Mouse (Mus musculus): ENCODE measurements at regions not wholly inside any gene's neighbourhood (a gene's known extent, or its start where the extent isn't known, plus 50 kb on each side); places are given as distances from the start of the nearest gene placed in this dataset.

DNA sequence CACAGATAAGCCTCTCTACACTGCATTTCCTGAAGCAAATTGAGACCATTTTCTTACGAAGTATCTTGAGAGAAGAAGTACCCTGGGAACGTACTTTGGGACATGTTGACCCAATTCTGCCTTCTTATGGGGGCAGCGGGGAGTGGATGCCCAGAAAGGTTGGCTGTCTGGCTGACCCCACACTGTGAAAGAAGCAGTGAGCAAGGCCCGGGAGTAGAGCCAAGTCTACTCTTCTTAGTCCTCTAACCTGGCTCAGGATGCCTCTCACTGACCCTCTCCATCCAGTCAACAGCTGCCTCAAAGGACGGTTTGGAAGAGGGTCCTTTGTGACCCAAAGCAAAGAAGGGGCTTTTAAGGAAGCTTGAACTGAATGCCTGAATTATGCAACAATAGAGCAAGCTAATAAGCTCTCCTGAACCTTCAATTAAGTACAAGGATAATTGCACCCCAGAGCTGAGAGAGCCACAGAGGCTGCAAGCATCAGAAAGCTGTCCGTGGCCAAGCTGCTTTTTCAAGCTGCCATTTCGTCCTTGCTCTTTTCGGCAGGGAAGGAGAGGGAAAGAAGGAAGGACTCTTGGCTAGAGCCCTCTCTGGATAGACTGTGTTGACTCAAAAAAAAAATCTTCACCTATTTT is 70.3 kb downstream of the Pctp start:
- DNase-seq = peak; percentile 68 to 76

DNA sequence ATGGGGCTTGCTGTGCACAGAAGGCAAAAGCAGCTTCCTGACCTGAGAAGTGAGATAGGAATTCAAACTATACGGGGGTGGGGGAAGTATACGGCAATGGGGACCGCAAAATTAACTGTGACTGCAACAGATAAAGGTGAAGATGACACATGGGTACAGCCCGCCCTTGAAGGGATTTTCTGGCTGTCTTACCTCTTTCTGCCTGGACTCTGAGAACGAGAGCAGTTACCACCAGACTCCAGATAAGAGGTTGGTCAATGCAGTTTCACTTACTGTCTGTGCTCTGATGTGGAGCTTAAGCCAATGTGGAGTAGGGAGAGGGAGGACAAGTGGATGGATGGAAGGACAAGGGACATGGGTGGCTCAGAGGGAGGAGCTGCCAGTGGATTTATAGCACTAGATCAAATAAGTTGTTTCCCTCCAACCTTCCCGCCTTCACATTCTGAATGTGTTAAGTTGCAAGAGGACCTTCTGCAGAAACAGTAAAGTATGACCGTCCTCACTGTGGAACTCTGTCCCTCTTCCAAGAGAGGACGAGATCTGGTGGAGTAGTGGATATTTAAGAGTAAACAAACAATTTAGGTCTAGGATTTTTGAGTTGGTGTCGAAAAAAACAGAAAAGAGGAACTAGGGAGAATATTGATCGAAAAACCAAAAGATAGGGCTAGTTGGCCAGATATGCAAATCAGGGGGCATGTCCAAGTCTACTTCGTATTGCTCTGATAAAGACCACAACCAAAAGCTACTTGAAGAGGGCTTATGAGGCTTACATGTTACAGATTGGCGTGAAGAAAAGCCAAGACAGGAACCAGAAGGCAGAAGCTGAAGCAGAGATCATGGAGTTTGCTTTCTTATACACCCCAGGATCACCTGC is 73.3 kb downstream of the Pctp start:
- no peak for DNase-seq

DNA sequence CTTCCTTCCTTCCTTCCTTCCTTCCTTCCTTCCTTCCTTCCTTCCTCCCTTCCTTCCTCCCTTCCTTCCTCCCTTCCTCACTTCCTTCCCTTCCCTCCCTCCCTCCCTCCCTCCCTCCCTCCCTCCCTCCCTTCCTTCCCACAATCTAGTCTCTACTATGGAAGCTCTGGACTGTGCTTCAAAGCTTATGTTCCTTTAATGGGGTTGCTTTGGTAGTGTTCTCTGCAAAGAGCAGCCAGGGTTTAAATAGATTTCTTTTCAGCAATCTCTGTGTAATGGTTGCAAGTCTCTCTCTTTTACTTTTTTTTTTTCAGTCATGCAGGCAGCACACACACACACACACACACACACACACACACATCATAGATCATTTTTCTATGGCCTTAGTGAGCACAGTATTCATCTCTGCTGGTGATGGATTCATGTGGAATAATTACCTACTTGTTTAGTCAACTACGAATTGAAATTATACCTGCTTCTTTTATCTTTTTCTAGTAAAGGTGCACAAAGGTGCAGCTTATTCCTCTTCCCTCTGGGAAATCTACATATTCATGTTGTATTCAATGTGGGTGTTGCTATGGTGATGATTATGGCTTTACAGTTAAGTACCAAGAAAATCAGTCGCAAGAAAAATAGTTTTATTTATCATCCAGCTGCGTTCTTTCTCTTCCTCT is 75.1 kb downstream of the Pctp start:
- DNase-seq = no peak

DNA sequence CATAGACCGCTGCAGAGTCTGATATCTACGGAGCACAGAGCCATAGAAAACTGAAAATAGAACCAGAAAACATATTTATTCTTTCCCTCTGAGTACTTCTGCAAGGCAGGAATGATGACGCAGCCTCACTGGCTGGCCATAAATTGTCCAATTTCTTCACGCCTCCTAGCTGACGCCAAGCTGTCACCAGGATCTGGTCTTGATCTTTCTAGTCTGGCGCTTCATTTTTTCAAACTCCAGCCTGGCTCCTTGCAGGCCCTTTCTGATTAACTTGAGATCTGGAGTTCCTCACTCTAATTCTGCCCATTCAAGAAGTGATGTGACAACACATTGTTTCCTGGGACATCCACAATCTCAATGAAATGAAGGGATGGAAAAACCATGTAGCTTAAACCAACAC is 80.1 kb downstream of the Pctp start:
- no peak for DNase-seq

DNA sequence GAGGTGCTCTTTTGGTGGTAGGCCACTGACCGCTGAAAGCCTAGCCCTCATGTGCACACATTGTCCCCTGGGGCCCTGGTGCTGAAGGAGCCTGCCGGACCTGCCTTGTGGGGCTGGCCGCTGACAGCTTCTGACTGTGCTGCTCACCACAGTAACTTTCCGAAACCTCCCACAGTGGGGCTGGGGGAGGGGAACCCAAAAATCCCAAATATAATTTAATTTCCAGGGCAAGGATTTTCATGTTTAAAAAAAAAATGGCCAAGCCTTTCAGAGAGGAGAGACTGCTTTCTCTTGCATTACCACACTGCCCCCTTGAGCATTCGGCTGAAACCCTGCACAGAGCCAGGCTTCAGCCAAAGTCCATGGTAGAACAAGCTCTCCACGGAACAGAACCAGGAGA is 81.5 kb downstream of the Pctp start:
- DNase-seq = peak; percentile 71 to 74

DNA sequence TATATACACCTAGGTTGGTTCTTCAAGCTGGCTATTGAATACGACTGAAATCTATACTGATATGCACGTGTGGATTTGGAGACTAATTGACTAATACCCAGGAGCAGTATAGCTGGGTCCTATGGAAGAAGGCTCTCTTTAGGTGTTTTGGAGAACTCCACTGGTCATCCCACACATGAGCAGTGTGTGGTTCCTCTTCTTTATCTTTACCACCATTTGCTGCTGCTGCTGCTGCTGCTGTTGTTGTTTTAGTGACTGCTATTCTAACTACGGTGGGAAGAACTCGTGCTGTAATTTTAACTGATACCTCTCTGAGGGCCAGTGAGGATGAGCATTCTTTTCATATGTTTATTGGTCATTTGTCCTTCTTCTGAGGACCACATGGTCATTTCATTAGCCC is 86.9 kb downstream of the Pctp start:
- no peak for DNase-seq

DNA sequence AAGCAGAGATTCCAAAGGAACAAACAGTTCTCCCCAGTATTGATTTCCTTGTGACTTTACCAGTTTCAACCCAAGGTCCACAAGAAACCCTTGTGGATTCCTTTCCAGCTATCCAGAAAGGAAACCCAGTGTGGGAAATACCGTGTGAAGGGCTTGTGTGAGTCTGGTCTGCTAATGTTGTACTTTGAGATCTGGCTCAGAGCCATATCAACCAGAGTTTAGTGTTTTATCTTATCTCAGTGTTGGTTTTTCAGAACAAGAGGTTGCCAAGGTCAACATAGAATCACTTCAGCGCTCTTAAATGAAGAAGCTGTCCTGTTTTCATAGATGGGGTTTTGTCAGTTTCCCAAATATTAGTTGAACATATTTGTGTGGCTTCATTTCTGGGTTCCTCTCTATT is 88.1 kb downstream of the Pctp start:
- DNase-seq = no peak

DNA sequence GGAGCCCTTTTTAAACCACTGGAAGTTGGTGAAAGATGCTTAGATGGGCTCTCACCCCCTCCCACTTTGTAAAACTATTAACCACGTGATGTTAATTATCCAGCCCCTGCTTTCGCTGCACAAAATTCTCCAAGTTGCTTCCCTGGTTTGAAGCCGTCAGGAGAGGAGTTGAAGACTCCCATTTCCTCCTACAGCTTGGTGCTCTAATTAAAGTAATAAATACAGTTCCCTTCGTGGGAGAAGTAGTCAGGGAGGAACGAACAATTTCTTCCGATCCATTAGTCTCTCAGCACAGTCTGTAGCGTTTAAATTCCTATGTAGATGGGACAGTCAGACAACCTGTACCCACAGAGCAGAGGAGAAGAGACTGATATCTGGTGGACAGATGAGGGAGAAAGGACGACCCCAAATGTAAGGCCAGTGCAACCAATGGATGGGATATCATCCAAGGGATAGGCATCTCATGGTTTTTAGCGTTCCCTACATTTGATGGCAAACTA is 101.4 kb downstream of the Pctp start:
- no peak for DNase-seq

DNA sequence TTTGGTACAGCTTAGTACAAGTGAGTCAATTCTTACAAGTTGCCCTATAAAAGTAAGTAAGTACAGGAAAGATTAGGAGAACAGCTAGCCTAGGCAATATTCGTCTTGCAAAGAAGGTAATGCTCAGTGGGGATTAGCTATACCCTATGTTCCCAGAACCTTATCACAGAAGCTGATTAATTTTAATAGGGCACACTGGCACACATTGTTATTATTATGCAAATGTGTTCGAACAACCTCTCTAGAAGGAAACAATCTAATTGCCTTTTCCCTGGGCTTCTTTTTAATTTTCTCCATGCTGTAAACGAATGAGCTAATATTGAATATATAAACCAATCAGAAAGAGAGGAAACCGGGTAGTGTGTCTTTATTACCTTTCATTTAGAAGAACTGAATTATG is 104.2 kb downstream of the Pctp start:
- DNase-seq = no peak

DNA sequence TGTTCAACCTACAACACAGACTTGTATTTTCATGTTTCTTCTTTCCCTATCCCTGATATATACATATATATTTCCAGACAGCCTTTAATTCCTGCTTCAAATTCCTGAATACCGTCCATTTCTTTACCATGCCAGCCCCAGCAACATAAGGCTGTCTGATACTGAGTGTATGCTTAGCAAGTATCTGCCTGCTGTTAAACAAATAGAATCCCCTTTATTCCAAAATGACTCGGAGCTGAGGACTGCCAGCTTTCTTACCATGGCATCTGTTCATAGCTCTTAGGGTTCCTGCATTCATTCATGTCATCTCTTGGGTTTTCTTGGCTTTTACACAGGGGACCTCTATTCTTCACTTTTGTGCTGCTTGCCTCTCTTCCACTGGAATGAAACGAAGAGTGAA is 105.8 kb downstream of the Pctp start:
- DNase-seq = no peak

DNA sequence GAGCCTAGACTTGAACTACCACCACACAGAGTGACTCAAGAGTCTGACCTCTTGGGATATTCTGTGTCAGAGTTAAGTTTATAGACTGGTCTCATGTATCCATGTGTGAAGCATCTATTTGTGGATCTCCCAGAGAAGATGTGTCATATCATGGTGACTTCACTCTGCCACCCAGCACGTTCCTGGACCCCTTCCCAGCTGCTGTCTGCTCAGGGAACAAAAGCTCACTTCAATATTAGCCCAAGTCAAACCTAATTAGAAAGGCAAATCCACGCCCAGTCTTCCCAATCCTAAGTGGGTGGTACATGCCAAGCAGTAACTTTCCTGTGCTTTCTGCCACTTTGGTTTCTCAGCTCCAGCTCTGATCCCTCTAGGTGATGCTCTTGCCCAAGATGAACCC is 94.1 kb upstream of the Ankfn1 start:
- DNase-seq = peak; percentile 53 to 71

DNA sequence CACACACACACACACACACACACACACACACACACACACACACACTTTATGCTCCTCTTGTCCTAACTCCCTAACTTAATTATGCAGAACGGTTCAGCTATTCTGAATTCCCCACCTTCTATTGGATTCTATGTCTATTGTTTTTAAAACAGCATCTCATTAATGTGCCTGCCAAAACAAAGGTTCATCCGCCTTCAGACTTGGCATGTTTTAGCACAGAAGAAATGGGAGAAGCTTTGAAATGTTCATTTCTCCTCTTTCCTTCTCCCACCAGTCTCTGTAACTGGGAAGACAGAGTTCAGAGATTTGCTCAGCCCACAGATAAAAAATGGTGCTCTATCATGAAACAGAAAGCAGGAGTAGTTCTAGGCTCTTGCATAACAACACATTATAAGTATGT is 90.1 kb upstream of the Ankfn1 start:
- DNase-seq = no peak

DNA sequence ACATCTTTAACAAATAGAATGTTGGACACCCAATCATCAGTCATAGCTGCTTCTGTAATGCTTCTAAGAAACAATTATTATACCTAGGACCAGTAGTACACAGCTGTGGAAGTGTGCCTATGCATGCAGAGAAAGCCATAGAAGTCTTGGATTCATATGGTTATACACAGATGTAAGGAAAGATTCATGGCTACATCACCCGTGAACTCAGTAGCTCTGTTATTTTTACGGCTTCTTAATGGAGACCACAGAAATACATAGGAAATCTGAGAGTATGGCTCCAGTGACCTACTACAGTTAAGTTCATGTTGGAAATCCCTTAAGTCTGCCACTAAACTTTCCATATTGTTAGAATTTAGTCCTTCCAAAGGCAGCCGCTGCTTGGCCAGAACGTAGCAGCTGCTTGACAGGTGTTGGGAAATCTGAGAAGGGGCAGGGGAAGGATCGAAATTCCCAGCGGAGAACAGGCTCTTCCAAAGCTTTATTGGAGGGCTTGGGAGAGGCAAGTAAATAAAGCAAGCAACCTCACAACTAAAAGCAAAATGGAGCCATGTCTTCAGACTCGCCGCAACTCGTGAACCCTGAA is 78.8 kb upstream of the Ankfn1 start:
- DNase-seq = no peak

DNA sequence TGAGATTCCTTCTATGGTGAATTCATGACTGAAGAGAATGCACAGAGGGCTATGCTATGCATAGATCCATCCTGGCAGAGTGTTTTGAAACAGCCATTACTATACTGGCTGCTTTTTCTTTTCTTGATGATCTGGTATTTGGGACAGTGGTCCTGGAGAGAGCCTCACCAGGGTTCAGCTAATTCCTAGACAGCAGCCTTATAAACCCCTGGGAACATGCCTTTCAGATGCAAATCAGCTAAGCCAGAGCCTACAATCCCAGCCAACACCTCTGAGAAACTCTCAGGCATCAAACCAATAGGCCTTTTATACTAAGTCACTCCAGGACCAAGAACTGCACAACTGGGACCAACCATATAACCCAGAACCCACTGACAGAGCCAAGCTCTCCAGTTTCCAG is 64.4 kb upstream of the Ankfn1 start:
- no peak for DNase-seq

DNA sequence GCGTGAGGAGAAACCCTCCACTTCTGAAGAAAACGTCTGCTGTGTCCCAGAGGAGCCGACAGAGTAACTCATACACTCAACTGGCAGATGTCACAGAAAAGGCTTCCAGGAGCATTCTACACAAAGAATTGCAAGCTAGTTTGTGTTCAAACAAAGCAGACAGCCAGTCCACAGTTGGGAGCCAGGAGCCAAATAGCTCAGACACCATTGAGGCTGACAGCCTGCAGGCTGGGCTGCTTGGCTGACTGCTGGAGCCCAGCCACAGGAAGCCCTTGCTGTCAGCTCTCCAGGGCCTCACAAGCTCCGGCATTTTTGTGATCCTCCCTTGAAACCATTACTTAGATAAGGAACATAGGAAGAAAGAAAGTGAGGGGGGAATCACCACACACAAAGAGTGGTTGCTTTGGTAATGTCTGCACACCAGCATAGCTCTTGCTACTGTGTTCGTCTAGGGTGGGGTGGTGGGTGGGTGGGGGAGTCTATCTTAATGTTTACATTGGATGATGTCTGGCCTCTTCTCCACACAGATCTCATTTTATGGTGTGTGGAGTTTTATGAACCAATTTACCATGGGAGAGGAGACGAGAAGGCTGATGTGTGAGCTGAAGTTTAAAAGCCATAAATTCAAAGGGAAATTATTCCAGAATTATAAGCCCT is 62.3 kb upstream of the Ankfn1 start:
- DNase-seq = peak; percentile 62 to 76

DNA sequence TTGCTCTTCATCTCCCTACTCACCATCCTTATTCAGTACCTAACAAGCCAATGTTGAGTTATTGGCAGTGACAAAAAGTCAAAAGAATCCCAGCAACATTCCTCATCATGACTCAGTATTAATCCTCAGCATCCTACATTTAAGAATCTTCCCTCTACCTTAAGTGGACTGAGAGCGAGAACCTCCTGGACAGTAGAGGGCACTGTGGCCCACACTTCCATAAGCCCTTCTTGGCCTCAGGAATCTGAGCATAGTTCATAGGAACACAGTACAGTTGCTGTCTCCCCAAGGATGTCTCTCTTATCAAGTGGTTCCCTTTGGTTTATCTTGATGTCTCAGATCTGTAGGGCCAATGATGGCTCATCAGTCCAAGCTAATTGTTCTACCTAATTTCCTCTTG is 60.5 kb upstream of the Ankfn1 start:
- no peak for DNase-seq

DNA sequence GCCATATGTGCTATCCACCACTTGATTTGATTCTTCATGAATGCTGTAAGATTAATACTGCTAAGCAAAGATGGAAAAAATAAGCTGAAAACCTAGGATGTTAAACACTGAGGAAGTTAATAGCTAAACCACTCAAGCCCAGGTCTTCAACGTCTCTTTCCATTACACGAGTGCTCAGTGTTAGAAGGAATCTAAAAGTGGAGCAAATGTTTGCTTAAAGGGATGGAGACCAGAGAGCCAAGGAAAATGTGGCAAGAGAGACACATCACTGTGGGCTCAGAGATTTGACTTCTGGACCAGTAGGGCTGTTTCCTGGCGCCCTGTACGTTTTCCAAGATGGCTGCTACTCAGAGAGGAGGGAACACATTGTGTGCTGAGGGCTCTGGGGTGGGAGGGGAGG is 59.4 kb upstream of the Ankfn1 start:
- no peak for DNase-seq

DNA sequence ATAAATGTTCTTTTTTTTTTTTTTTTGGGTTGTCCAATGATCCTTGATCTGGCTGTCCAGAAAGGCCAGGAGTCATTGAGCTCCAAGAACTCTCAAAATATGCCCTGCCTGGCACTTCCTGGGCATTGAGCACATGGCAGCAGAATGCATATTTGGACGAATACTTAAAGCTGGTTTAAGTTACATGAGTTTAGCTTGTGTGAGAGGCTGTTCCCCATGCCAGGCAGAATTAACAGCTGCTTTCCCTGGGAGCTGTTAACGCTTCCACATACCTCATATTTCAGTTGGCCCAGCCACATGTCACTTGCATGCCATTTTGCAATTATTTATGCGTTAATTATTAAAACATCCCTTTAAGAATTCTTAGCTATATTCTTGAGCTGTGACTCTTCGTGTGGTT is 56.6 kb upstream of the Ankfn1 start:
- no peak for DNase-seq

DNA sequence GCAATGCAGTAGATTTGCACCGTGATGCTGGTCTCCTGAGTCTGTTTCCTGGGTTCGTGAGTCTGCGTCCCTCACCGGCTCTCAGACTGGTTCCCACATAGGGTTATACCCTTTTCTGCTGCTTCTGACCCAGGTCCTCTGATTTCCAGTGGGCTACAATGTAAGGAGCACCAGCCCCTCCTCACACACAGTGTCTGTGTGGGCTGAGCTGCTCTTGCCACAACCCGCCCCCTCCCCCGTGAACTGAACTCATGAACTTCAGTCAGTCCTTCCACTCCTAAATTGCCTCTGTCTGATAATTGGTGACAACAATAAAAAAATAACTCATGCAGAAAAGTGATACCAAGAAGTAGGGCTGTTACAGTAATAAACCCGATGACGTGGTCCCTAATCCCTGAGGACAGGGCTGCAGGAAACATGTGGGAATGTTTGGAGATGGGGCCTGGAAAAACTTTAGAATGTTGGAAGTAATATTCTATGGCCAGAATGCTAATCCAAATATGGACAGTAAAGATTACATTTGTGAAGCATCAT is 54.2 kb upstream of the Ankfn1 start:
- DNase-seq = no peak

Measured in cerebellum, postnatal 10 days (tissue).